Mouse (Mus musculus) megakaryocyte, embryonic 14.5 days (primary cell): ENCODE measurements at regions not wholly inside any gene's neighbourhood (a gene's known extent, or its start where the extent isn't known, plus 50 kb on each side); places are given as distances from the start of the nearest gene placed in this dataset.

Experiments
- FLI1 ChIP-seq: IDR thresholded peaks from 2 replicates; pipeline ENCODE4 v1.6.1; 2012; ENCODE audit warnings: low read length, inconsistent platforms, mixed read lengths
- GATA1 ChIP-seq: IDR thresholded peaks from 3 replicates; pipeline ENCODE4 v1.6.1; 2012; ENCODE audit warnings: mixed read lengths, low read length, inconsistent platforms, borderline replicate concordance

DNA sequence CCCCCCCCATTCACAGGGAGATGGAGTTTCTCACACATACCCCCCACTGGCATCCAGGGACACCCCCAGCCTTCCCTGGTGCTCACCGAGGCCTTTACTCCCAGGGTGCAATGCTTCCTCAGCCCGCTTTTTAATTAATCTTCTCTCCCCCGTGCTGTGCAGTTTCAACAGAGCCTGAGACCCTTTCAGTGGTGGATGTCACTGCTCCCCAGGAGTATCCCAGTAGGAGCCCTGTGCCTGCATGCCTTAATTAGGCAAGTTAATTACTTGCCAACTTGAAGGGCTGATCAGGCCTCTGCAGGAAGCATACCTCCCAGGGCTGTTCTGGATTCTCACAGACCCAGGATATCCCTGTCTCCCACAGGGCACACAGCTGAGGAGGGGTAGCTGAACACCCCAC, 99.7 kb downstream of the Nptx2 start:
- no peak for TF ChIP-seq GATA1
- TF ChIP-seq FLI1, result no peak
